Mouse (Mus musculus): Measurements from ENCODE around the gene Fshr. TPM values are rescaled to one million over a fixed set of nuclear protein-coding genes. Genes with fewer than 3 reads are reported as not detected.

The Fshr gene
- polyA plus RNA-seq (2015; fragmentation: Nextera tagmentation; extraction: Ambion mirVana) = not detected in 2 replicates

GRCm38 (mm10) chr17:89200575-89200974 lies at the start of gene Fshr:
Fshr (minus strand) TSS chr17:89200675.

